Mouse (Mus musculus): ENCODE results near the gene Rhoh. TPM values are rescaled to one million over a fixed set of nuclear protein-coding genes. Genes with fewer than 3 reads are reported as not detected.
A peak's percentile ranks its signal among the peaks of the same experiment; 100 is the strongest.

Gene Rhoh
- polyA plus RNA-seq, 1 experiment from 2014 or later: 1.3 TPM

DNA sequence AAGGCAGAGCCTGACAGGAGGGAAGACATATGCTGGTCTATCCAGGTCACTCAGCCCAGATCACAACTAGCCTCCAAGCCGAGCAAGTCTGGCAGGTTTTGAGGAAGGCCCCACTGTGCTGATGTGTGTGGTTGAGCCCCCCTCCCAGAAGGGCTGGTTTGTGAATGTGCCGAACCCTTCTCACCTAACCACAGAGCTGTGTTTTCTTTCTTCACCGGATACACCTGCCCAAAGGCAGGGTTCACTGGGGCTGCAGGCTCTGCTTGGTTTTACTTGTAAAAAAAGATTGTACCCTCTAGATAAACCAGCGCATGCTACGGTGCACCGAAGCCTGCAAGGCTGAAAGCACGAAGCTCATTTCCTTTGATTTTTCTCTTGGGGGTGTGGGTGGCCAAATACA is 68.1 kb downstream of the Rhoh start:
- Histone ChIP-seq H3K27ac (ENCODE audit: low read length) (no peak overlapping the region), H3K4me1 (ENCODE audit: control insufficient read depth, insufficient read depth, low read length) (no peaks in the 10 kb centered on the region), H3K4me3 (ENCODE audit: low read length) (no peak overlapping the region), H3K9me3 (ENCODE audit: control insufficient read depth, low read length) (no peaks in the 10 kb centered on the region), H3K9ac (ENCODE audit: low read depth, low read length) (no peak overlapping the region), H3K4me2 (ENCODE audit: low read depth, low read length) (no peak overlapping the region), H3K27me3 (replicated peaks; ENCODE audit: control insufficient read depth, insufficient read depth, low read length) (no peaks in the 10 kb centered on the region), H3K36me3 (ENCODE audit: control insufficient read depth, insufficient read depth, low read length) (no peaks in the 10 kb centered on the region)
- ATAC-seq: no peak
- WGBS: 76% methylated on average over 7 of the region's 7 CpGs

DNA sequence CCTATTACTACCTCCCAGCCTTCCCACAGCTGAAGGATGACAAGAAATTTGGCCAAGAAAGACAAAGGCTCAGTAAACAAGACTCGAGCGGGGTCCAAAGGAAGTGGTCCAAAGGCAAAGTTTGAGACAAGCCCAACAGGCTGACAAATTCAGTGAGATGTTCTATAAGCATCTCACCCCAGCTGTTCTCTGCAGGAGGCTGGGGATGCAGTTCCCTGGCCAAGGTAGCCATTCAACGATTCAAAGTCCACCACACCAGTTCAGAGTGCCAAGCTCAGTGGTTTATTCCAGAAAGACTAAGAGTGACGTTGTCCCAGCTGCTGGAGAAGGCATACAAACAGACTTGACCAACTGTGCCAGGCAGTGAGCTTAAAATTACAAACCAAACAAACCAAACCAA is 69.2 kb downstream of the Rhoh start:
- Histone ChIP-seq H3K36me3 (ENCODE audit: control insufficient read depth, insufficient read depth, low read length) (no peaks in the 10 kb centered on the region), H3K27ac (ENCODE audit: low read length) (no peak overlapping the region), H3K4me3 (ENCODE audit: low read length) (no peak overlapping the region), H3K9me3 (ENCODE audit: control insufficient read depth, low read length) (no peaks in the 10 kb centered on the region), H3K9ac (ENCODE audit: low read depth, low read length) (no peak overlapping the region), H3K27me3 (replicated peaks; ENCODE audit: control insufficient read depth, insufficient read depth, low read length) (no peaks in the 10 kb centered on the region), H3K4me1 (ENCODE audit: control insufficient read depth, insufficient read depth, low read length) (no peaks in the 10 kb centered on the region), H3K4me2 (ENCODE audit: low read depth, low read length) (no peak overlapping the region)
- ATAC-seq: no peak
- WGBS: 70% methylated on average over 4 of the region's 4 CpGs

DNA sequence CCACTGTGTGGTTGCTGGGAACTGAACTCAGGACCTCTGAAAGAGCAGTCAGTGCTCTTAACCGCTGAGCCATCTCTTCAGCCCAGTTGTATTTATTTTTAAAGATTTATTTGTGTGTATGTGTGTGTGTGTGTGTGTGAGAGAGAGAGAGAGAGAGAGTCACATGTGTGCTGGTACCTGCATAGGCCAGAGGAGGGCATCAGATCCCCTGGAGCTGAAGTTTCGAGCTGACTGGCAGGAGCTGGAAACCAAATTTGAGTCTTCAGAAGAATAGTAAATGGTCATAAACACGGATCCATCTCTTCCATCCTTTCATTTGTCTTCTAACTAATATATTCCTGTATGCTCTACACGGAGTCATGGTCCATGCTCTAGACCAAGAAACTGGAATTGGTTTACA is 72.2 kb downstream of the Rhoh start:
- Histone ChIP-seq H3K9ac (ENCODE audit: low read depth, low read length) (no peak overlapping the region), H3K36me3 (ENCODE audit: control insufficient read depth, insufficient read depth, low read length) (no peaks in the 10 kb centered on the region), H3K4me3 (ENCODE audit: low read length) (no peak overlapping the region), H3K4me1 (ENCODE audit: control insufficient read depth, insufficient read depth, low read length) (no peaks in the 10 kb centered on the region), H3K4me2 (ENCODE audit: low read depth, low read length) (no peak overlapping the region), H3K9me3 (ENCODE audit: control insufficient read depth, low read length) (no peaks in the 10 kb centered on the region), H3K27me3 (replicated peaks; ENCODE audit: control insufficient read depth, insufficient read depth, low read length) (no peaks in the 10 kb centered on the region), H3K27ac (ENCODE audit: low read length) (no peak overlapping the region)
- 88% methylated on average over 4 of the region's 4 CpGs for WGBS
- no peak for ATAC-seq

DNA sequence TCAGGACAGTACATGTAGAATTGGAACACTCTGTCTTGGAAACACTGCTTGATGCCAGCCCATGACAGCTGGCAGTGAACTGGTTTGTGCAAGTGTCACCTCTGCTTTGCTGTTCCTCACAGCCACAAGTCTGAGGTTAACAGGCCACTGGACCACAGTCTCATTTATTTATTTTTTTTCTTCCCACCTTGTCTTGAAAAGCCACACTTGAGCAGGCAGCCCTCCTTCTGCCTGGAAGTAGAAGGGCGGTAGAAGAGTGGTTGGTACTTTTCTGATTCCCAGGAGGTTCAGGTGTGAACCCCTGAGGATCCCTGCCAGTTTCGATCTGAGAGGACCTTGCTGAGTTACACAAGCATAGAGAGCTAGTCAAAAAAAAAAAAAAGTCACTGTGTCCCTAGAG is 72.8 kb downstream of the Rhoh start:
- no peak overlapping the region for H3K4me2 ChIP-seq (ENCODE audit: low read depth, low read length)
- H3K4me1 ChIP-seq (ENCODE audit: control insufficient read depth, insufficient read depth, low read length): no peaks in the 10 kb centered on the region
- no peaks in the 10 kb centered on the region for H3K27me3 ChIP-seq (replicated peaks; ENCODE audit: control insufficient read depth, insufficient read depth, low read length)
- no peaks in the 10 kb centered on the region for H3K36me3 ChIP-seq (ENCODE audit: control insufficient read depth, insufficient read depth, low read length)
- H3K4me3 ChIP-seq (ENCODE audit: low read length): no peak overlapping the region
- H3K9me3 ChIP-seq (ENCODE audit: control insufficient read depth, low read length): no peaks in the 10 kb centered on the region
- H3K9ac ChIP-seq (ENCODE audit: low read depth, low read length): no peak overlapping the region
- 91% methylated on average over 2 of the region's 2 CpGs for WGBS
- no peak for ATAC-seq
- H3K27ac ChIP-seq (ENCODE audit: low read length): no peak overlapping the region

DNA sequence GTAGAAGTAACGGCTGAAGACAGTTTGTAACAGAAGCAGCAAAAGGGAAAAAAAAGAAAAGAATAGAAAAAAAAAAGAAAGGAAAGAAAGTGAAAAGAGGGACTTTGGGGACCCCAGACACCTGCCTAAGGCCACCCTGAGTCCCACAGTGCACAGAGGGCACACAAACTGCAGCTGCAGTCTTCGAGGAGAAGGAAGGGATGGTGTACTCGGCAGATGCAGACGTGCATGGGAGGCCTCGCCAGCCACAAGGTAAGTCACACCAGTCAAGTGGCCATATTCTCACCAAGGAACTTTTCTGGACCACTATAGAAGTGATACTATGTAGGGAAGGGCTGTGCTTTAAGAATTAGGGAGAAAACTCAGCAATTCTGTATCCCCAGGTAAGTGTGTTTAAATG is 73.8 kb downstream of the Rhoh start, which contains the start of gene Chrna9:
Chrna9 (plus strand) TSS at position 139 of the 400 bp plus-strand sequence.
- Histone ChIP-seq H3K4me2 (ENCODE audit: low read depth, low read length) (no peak within 1 kb of the TSS), H3K9me3 (ENCODE audit: control insufficient read depth, low read length) (no peaks in the 10 kb centered on the region), H3K27ac (ENCODE audit: low read length) (no peak within 1 kb of the TSS), H3K9ac (ENCODE audit: low read depth, low read length) (no peak within 1 kb of the TSS), H3K4me3 (ENCODE audit: low read length) (no peak within 1 kb of the TSS), H3K36me3 (ENCODE audit: control insufficient read depth, insufficient read depth, low read length) (no peaks in the 10 kb centered on the region), H3K27me3 (replicated peaks; ENCODE audit: control insufficient read depth, insufficient read depth, low read length) (no peaks in the 10 kb centered on the region), H3K4me1 (ENCODE audit: control insufficient read depth, insufficient read depth, low read length) (no peaks in the 10 kb centered on the region)
- whole genome bisulfite sequencing: 91% methylated on average over 5 of the region's 5 CpGs
- no peak for ATAC-seq

DNA sequence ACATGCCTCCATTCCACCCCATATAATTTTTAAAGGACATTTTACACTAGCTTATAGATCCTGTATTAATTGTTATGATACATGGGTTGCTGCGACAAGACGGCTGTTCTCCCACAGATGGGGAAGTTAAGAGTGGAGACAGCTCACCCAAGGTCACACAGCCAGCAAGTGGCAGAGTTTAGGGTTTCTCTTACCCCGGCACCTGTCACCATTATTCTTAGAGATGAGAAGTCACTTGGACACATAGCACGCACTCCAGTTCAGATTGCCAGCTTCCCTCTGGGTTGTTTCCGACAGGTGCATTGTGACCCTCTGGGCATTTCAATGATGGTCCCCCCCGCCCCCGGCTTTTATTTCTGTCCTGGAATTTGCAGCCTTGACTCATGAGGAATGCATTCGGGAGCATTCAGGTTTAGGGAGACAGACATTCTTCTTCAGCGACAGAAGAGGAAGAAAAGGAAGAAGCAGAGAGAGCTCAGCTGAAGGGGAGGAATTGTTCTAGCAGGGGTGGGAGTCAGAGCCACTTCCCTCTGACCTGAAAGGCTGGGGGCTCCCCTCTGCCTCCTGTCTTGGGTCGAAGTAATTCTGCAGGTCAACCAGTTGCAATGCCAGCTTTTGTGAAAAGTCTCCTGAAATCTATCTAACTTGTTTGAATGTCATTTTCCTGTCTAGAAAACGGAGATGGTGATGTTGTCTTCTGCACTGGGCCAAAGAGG is 76.2 kb downstream of the Rhoh start:
- Histone ChIP-seq H3K36me3 (ENCODE audit: control insufficient read depth, insufficient read depth, low read length) (no peaks in the 10 kb centered on the region), H3K4me2 (ENCODE audit: low read depth, low read length) (no peak overlapping the region), H3K9me3 (ENCODE audit: control insufficient read depth, low read length) (no peaks in the 10 kb centered on the region), H3K27ac (ENCODE audit: low read length) (no peak overlapping the region), H3K9ac (ENCODE audit: low read depth, low read length) (no peak overlapping the region), H3K27me3 (replicated peaks; ENCODE audit: control insufficient read depth, insufficient read depth, low read length) (no peaks in the 10 kb centered on the region), H3K4me3 (ENCODE audit: low read length) (no peak overlapping the region), H3K4me1 (ENCODE audit: control insufficient read depth, insufficient read depth, low read length) (no peaks in the 10 kb centered on the region)
- WGBS: 66% methylated on average over 11 of the region's 11 CpGs
- no peak for ATAC-seq

DNA sequence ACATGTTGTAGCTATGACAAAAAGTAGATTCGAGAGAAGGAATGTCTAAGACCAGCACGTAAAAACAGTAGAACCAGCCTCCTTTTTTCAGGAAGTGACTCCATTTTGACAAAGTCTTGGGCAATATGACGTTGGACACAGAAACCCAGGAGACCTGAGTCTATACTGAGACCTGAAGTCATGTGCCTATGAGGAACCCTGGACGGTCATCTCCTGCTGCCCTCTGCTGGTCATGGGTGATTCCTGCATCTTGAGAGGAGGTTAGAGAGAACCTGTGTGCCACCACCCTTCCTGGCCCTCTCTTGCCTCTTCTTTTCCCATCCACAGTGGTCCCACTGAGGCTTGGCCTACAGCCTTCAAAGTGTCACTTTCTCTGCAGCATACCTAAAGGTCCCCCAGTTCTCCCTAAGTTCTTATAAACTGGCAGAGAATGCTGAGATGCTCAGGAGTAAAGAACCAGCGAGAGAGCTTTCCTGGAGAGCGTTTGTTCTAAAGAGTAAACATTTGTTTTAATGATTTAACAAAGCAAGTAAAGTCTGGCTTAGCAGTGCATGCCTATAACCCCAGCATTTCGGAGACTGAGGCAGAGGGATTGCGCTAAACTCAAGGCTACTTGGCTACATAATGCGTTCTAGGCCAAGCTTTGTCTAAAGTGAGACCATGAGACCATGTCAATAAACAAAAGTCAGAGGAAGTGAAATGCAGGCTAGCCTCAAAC is 77.1 kb downstream of the Rhoh start:
- H3K4me2 ChIP-seq (ENCODE audit: low read depth, low read length): no peak overlapping the region
- ATAC-seq: peak; percentile 87
- H3K27ac ChIP-seq (ENCODE audit: low read length): no peak overlapping the region
- no peaks in the 10 kb centered on the region for H3K36me3 ChIP-seq (ENCODE audit: control insufficient read depth, insufficient read depth, low read length)
- H3K9me3 ChIP-seq (ENCODE audit: control insufficient read depth, low read length): no peaks in the 10 kb centered on the region
- 54% methylated on average over 9 of the region's 9 CpGs for WGBS
- H3K27me3 ChIP-seq (replicated peaks; ENCODE audit: control insufficient read depth, insufficient read depth, low read length): no peaks in the 10 kb centered on the region
- H3K9ac ChIP-seq (ENCODE audit: low read depth, low read length): no peak overlapping the region
- no peaks in the 10 kb centered on the region for H3K4me1 ChIP-seq (ENCODE audit: control insufficient read depth, insufficient read depth, low read length)
- no peak overlapping the region for H3K4me3 ChIP-seq (ENCODE audit: low read length)

DNA sequence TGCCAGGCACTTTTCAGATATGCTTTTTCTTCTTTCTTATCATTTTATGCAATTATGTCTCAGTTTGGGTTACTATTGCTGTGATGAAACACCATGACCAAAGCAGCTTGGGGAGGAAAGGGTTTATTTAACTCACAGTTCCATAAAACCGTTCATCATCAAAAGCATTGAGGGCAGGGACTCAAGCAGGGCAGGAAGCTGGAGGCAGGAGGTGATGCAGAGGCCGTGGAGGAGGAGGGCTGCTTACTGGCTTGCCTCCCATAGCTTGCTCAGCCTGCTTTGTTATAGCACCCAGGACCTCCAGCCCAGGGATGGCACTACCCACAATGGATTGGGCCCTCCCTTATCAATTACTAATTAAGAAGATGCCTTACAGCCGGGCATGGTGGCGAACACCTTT is 80.1 kb downstream of the Rhoh start:
- ATAC-seq: no peak
- H3K4me2 ChIP-seq (ENCODE audit: low read depth, low read length): no peak overlapping the region
- H3K36me3 ChIP-seq (ENCODE audit: control insufficient read depth, insufficient read depth, low read length): no peaks in the 10 kb centered on the region
- WGBS: 58% methylated on average over 4 of the region's 4 CpGs
- H3K9ac ChIP-seq (ENCODE audit: low read depth, low read length): no peak overlapping the region
- no peaks in the 10 kb centered on the region for H3K9me3 ChIP-seq (ENCODE audit: control insufficient read depth, low read length)
- H3K27ac ChIP-seq (ENCODE audit: low read length): no peak overlapping the region
- no peaks in the 10 kb centered on the region for H3K27me3 ChIP-seq (replicated peaks; ENCODE audit: control insufficient read depth, insufficient read depth, low read length)
- H3K4me3 ChIP-seq (ENCODE audit: low read length): no peak overlapping the region
- H3K4me1 ChIP-seq (ENCODE audit: control insufficient read depth, insufficient read depth, low read length): no peaks in the 10 kb centered on the region
